Comparison of ENCODE assay signal across 16 mouse cellular contexts in the genomic region with DNA sequence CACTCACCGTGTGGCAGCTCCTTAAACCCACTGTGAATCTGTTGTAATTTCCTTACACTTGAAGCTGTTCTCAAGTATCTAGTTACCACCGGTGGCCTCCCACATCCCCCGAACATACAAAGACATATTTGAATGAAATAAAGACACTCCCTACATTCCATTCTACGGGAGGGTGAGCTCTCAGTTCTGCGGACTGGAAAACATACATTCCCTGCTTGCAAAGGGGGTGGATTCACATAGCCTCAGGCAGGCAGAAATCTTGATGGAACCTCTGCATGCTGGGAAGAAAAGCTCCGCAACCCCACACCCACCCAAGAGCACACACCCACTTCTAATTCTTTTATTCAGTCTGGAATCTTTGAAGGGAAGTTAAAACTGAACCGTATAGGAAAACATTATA.
DNase-seq lines count a peak whose midpoint lies in the region; ATAC-seq and TF ChIP-seq lines count a peak whose summit lies in the region.
"Had no signal": no experiment of that assay in that cellular context is flagged by ENCODE, and none has a peak within 500 bp of the region (broad histone marks: within the 10 kb centered on the region; RNA-seq: fewer than 3 reads in every experiment).

No protein-coding gene starts in this region.

- H3K36me3 ChIP-seq in kidney, postnatal 0 days (ENCODE audit: insufficient read depth, low read length), result no peaks in the 10 kb centered on the region
- no peaks in the 10 kb centered on the region for H3K36me3 ChIP-seq in kidney, adult 2 months (ENCODE audit: control insufficient read depth, insufficient read depth, low read length)
- no peaks in the 10 kb centered on the region for H3K36me3 ChIP-seq in embryonic facial prominence, embryonic 10.5 days (replicated peaks)
- no peaks in the 10 kb centered on the region for H3K36me3 ChIP-seq in stomach, embryonic 14.5 days (ENCODE audit: control insufficient read depth, insufficient read depth, low read length)
- H3K36me3 ChIP-seq in heart, embryonic 12.5 days, result no peaks in the 10 kb centered on the region
- H3K36me3 ChIP-seq: hindbrain, embryonic 15.5 days; midbrain, embryonic 10.5 days had no signal

- no peak overlapping the region for H3K4me2 ChIP-seq in kidney, postnatal 0 days (ENCODE audit: low read length)
- peak overlapping the region; percentile 4; the same call in 1 of the 2 replicates for H3K4me2 ChIP-seq in stomach, embryonic 14.5 days (replicated peaks; ENCODE audit: low read depth, low read length)
- H3K4me2 ChIP-seq in heart, embryonic 12.5 days, result no peak overlapping the region
- H3K4me2 ChIP-seq: hindbrain, embryonic 15.5 days had no signal

- TF ChIP-seq CTCF in kidney, postnatal 0 days (IDR thresholded peaks at IDR 0.05; ENCODE audit: low read depth), result no peak
- TF ChIP-seq CTCF in kidney, adult 2 months (conservative IDR thresholded peaks at IDR 0.05; ENCODE audit: insufficient read depth, insufficient read length, low read depth, low read length), result no peak

- no peak overlapping the region for H3K4me3 ChIP-seq in kidney, postnatal 0 days (replicated peaks; ENCODE audit: low read depth, low read length)
- no peak overlapping the region for H3K4me3 ChIP-seq in kidney, adult 2 months (ENCODE audit: insufficient read depth, low read depth, low read length)
- no peak overlapping the region for H3K4me3 ChIP-seq in embryonic facial prominence, embryonic 10.5 days
- no peak overlapping the region for H3K4me3 ChIP-seq in stomach, embryonic 14.5 days (ENCODE audit: low read depth, low read length)
- no peak overlapping the region for H3K4me3 ChIP-seq in heart, embryonic 12.5 days
- H3K4me3 ChIP-seq: hindbrain, embryonic 15.5 days; midbrain, embryonic 10.5 days had no signal

- no peak for TF ChIP-seq POLR2A in kidney, adult 2 months (IDR thresholded peaks at IDR 0.05; ENCODE audit: low read depth, low read length)

- peak; percentile 71 for DNase-seq in kidney, postnatal 0 days (ENCODE audit: low spot score)
- DNase-seq in kidney, adult 2 months, result no peak
- peak; percentile 16 for DNase-seq in Muller cell, postnatal 12 days (ENCODE audit: inconsistent ontology term)
- DNase-seq in embryonic facial prominence, embryonic 10.5 days (ENCODE audit: low spot score), result peak; percentile 26
- DNase-seq in adrenal gland, adult 2 months, result no peak
- DNase-seq: adrenal gland, postnatal 14 days; cerebellum, postnatal 25 days; heart, adult 11 months; kidney, postnatal 25 days; liver, postnatal 0 days; right cerebral cortex, adult 18-20 months; spleen, adult 18-20 months had no signal

- ATAC-seq in kidney, postnatal 0 days (replicated peaks; ENCODE audit: low FRiP score, low read depth), result peak; percentile 25; the same call in 1 of the 2 replicates
- ATAC-seq in stomach, embryonic 14.5 days (ENCODE audit: insufficient number of reproducible peaks, insufficient read depth, low FRiP score, low read depth), result peak; percentile 70; the same call in 1 of the 2 replicates
- no peak for ATAC-seq in heart, embryonic 12.5 days (ENCODE audit: insufficient number of reproducible peaks, low FRiP score)
- ATAC-seq: liver, postnatal 0 days had no signal

- no peaks in the 10 kb centered on the region; the same call in 1 of the 2 replicates for H3K4me1 ChIP-seq in kidney, postnatal 0 days (replicated peaks; ENCODE audit: insufficient read depth, low read length)
- H3K4me1 ChIP-seq in kidney, adult 2 months (ENCODE audit: control insufficient read depth, insufficient read depth, low read length), result no peaks in the 10 kb centered on the region
- H3K4me1 ChIP-seq in embryonic facial prominence, embryonic 10.5 days, result peaks cover 40% of the 10 kb centered on the region
- H3K4me1 ChIP-seq in stomach, embryonic 14.5 days (ENCODE audit: control insufficient read depth, insufficient read depth, low read length), result peaks cover 10% of the 10 kb centered on the region; the same call in 1 of the 2 replicates
- H3K4me1 ChIP-seq in heart, embryonic 12.5 days (replicated peaks), result no peaks in the 10 kb centered on the region

- H3K27ac ChIP-seq in kidney, postnatal 0 days, result no peak overlapping the region
- no peak overlapping the region for H3K27ac ChIP-seq in kidney, adult 2 months (ENCODE audit: insufficient read depth, low read depth, low read length)
- H3K27ac ChIP-seq in embryonic facial prominence, embryonic 10.5 days (replicated peaks), result peak overlapping the region; percentile 30; the same call in 1 of the 2 replicates
- peak overlapping the region; percentile 74; the same call in 1 of the 2 replicates for H3K27ac ChIP-seq in stomach, embryonic 14.5 days (ENCODE audit: low read length)
- no peak overlapping the region for H3K27ac ChIP-seq in heart, embryonic 12.5 days (ENCODE audit: poor library complexity, severe bottlenecking)
- H3K27ac ChIP-seq: hindbrain, embryonic 15.5 days; midbrain, embryonic 10.5 days had no signal

- H3K9me3 ChIP-seq in kidney, postnatal 0 days (replicated peaks; ENCODE audit: low read length), result no peaks in the 10 kb centered on the region
- H3K9me3 ChIP-seq in embryonic facial prominence, embryonic 10.5 days, result no peaks in the 10 kb centered on the region
- H3K9me3 ChIP-seq in stomach, embryonic 14.5 days (ENCODE audit: control insufficient read depth, low read depth, low read length), result no peaks in the 10 kb centered on the region
- H3K9me3 ChIP-seq in heart, embryonic 12.5 days (replicated peaks), result no peaks in the 10 kb centered on the region
- H3K9me3 ChIP-seq: hindbrain, embryonic 15.5 days; midbrain, embryonic 10.5 days had no signal

- H3K27me3 ChIP-seq in kidney, postnatal 0 days (ENCODE audit: insufficient read depth, low read length), result no peaks in the 10 kb centered on the region
- H3K27me3 ChIP-seq in kidney, adult 2 months (replicated peaks; ENCODE audit: control insufficient read depth, insufficient read depth, low read length), result no peaks in the 10 kb centered on the region
- H3K27me3 ChIP-seq in embryonic facial prominence, embryonic 10.5 days (replicated peaks; ENCODE audit: low read depth, poor library complexity, severe bottlenecking), result 0 out of 2 replicates have a peak, but pooled peaks cover 5% of the 10 kb centered on the region
- H3K27me3 ChIP-seq in stomach, embryonic 14.5 days (ENCODE audit: control insufficient read depth, insufficient read depth, low read length), result no peaks in the 10 kb centered on the region
- H3K27me3 ChIP-seq in heart, embryonic 12.5 days (replicated peaks), result peaks cover 51% of the 10 kb centered on the region
- H3K27me3 ChIP-seq: hindbrain, embryonic 15.5 days had no signal

- H3K9ac ChIP-seq in kidney, postnatal 0 days (ENCODE audit: low read depth, low read length), result no peak overlapping the region
- no peak overlapping the region for H3K9ac ChIP-seq in stomach, embryonic 14.5 days (replicated peaks; ENCODE audit: low read depth, low read length)
- H3K9ac ChIP-seq in heart, embryonic 12.5 days, result no peak overlapping the region
- H3K9ac ChIP-seq: hindbrain, embryonic 15.5 days; liver, postnatal 0 days had no signal

- 19% methylated on average over 7 of the region's 7 CpGs for WGBS in kidney, postnatal 0 days
- 29% methylated on average over 7 of the region's 7 CpGs for WGBS in kidney, adult 2 months
- 37% methylated on average over 7 of the region's 7 CpGs for WGBS in embryonic facial prominence, embryonic 10.5 days
- WGBS in stomach, embryonic 14.5 days, result 21% methylated on average over 7 of the region's 7 CpGs
- 49% methylated on average over 7 of the region's 7 CpGs for WGBS in heart, embryonic 12.5 days

Comparison
In these comparisons a context has a peak if more than half of its experiments do, and no peak if none do; other contexts are left out.
1. DNase-seq: peak in kidney, postnatal 0 days (single experiment), Muller cell, postnatal 12 days (single experiment) and embryonic facial prominence, embryonic 10.5 days (single experiment); none in kidney, adult 2 months (single experiment) and adrenal gland, adult 2 months (single experiment).
2. H3K27ac ChIP-seq: peak in embryonic facial prominence, embryonic 10.5 days (single experiment) and stomach, embryonic 14.5 days (single experiment); none in kidney, postnatal 0 days (single experiment), kidney, adult 2 months (single experiment) and heart, embryonic 12.5 days (single experiment).